Mouse (Mus musculus) liver, embryonic 14.5 days (tissue): Measurements from ENCODE around the gene Gm884.

Experiments used
- CTCF ChIP-seq: IDR thresholded peaks from 2 replicates; pipeline ENCODE4 v1.5.1; 2016; ENCODE audit warnings: antibody characterized with exemption, low read depth, control low read depth
- EP300 ChIP-seq: IDR thresholded peaks from 2 replicates; pipeline ENCODE4 v1.6.1; 2016; ENCODE audit warnings: antibody characterized with exemption, low read depth

DNA sequence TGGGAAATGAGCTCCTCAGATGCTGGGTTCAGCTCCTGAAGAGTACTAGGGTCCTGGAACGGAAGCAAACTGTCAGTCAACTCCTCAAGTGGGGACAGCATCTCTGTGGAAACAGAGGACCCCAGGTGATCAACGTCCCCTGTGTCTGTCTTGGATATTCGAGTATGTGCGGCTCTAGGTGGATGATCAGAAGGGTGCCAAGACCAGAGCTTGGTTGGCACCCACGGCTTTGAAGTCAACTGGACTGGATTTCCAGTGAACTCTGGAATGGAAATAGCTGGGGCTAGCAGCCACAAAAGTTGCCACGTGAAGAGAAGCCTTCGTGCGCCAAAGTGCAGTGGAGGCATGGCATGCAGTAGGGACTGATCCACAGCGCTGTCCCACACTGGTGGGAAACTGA lies at the start of gene Gm884:
- TF ChIP-seq EP300 (no peak), CTCF (no peak)
